Mouse (Mus musculus): ENCODE data around the gene Sbk3. TPM values are rescaled to one million over a fixed set of nuclear protein-coding genes. Genes with fewer than 3 reads are reported as not detected.
"Not testable (repeated sequence)": the region's sequence is repeated elsewhere in the genome, so short reads cannot be mapped to it uniquely, and the experiment has no call there.

Gene Sbk3
- 0.27 and 0.33 TPM in 2 replicates for polyA plus RNA-seq (2015; fragmentation: Nextera tagmentation; extraction: Ambion mirVana)

DNA sequence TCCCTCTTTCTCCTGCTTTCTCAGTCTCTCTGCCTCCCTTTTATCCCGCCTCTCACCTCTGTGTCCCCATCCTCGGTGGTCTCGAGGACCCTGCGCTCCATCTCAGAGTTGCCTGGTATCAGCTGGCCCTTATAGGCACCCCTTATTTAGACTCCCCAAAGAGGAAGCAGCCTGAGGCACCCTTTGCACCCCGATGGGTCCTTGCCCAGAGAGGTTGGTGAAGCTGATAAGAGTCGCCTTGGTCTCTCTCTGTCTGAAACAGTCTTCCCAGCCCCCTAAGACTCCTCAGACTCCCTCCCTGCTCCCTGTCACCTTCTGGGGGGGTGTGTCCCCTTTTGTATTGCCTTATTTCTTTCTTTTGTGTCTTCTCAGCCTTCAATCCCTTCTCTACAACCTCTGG is at the start of gene Sbk3:
TSS of gene Sbk3 (minus strand) at position 101 of the 400 bp plus-strand sequence.
- Histone ChIP-seq H3K9ac (replicated peaks) (no peak within 1 kb of the TSS), H3K4me1 (no peaks in the 10 kb centered on the region), H3K27me3 (no peaks in the 10 kb centered on the region), H3K36me3 (no peaks in the 10 kb centered on the region), H3K27ac (replicated peaks) (no peak within 1 kb of the TSS), H3K4me2 (replicated peaks) (no peak within 1 kb of the TSS), H3K9me3 (no peaks in the 10 kb centered on the region), H3K4me3 (no peak within 1 kb of the TSS)
- 40% methylated on average over 6 of the region's 6 CpGs for WGBS
- no peak for ATAC-seq (replicated peaks)

DNA sequence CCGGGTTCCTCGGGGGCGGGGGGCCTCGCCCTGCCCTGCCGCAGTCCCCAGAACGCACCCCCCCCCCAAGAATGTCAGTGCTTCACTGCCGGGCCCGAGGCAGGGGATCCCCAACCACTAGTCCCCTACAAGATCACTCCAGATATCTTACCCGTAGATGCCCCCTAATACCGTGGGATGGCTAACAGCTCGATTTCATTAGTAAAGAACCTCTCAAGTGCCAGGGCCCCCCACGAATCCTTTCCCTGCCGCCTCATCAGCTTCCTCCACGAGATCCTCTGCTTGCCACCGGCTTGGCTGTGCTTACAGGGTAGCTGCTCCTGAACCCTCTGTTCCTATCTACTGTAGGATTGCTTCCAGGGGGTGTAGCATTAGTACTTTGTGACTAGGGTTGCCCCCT is 49.7 kb upstream of the Sbk3 start:
- peaks cover 24% of the 10 kb centered on the region for H3K4me1 ChIP-seq
- ATAC-seq (replicated peaks) = peak; percentile 64
- WGBS = 0% methylated on average over 13 of the region's 15 CpGs

DNA sequence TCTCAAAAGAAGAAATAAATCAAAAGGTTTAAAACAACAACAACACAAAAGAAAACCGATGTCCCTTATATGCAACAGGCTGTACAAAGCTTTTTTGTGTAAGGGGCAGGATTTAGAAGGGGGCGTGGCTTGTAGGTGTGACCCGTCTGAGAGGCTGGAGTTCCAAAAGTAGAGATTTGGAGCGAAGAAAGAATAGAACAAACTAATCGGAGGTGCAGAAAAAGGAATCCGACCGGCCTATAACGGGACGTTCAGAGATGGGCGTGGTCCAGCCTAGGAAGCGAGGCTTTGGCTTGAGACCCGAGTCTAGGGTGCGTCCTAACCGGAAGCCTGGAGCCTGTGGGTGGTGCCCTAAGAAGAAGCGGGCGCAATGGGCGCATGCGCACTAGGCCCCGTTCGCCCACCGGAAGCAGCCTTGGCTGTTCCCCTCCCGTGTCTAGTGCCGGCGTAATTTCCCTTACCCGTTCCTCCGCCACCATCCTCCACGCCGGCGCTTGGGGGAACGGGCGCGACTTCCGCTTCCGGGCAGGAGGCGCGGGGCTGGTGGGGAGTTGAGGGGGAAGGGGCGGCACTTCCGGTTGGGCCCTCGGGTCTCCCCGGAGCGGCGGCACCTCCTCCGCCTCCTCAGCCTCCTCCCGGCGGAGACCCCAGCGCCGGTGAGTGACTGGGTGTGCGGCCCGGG is 49.2 kb upstream of the Sbk3 start, which contains the start of the genes Zfp865 and Ccdc106:
TSS of gene Zfp865 (plus strand) at position 377 of the 682 bp plus-strand sequence.
TSS of gene Ccdc106 (plus strand) at position 554 of the 682 bp plus-strand sequence.
- Histone ChIP-seq H3K4me3 (peak within 1 kb of the TSS; percentile 72), H3K4me2 (replicated peaks) (peak within 1 kb of the TSS; percentile 76), H3K27me3 (no peaks in the 10 kb centered on the region), H3K9me3 (no peaks in the 10 kb centered on the region), H3K9ac (replicated peaks) (peak within 1 kb of the TSS; percentile 87), H3K36me3 (peaks cover 26% of the 10 kb centered on the region), H3K27ac (replicated peaks) (peak within 1 kb of the TSS; percentile 94), H3K4me1 (peaks cover 24% of the 10 kb centered on the region)
- under 1% methylated on average over 49 of the region's 49 CpGs for WGBS
- ATAC-seq (replicated peaks) = peak; percentile 92

More for the DNA sequence above, 49.7 kb upstream of the Sbk3 start:
- Histone ChIP-seq H3K27ac (replicated peaks) (peak overlapping the region; percentile 94), H3K9ac (replicated peaks) (peak overlapping the region; percentile 87), H3K4me3 (peak overlapping the region; percentile 72), H3K36me3 (peaks cover 27% of the 10 kb centered on the region), H3K27me3 (no peaks in the 10 kb centered on the region), H3K9me3 (no peaks in the 10 kb centered on the region), H3K4me2 (replicated peaks) (peak overlapping the region; percentile 76)

DNA sequence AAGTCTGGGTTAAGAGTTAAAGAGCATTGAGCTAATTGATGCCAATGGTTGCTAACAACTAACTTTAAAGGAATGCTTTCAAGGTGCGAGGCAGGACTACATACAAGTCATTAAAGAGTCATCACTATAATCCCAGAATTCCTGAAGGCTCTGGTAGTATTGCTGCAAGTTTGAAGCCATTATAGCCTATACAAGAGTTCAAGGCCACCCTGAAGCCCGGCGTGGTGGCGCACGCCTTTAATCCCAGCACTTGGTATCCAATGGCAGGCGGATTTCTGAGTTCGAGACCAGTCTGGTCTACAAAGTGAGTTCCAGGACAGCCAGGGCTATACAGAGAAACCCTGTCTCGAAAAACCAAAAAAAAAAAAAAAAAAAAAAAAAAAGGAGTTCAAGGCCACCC is 48.6 kb upstream of the Sbk3 start:
- Histone ChIP-seq H3K27ac (replicated peaks) (peak overlapping the region; percentile 94), H3K4me1 (peaks cover 24% of the 10 kb centered on the region), H3K9ac (replicated peaks) (peak overlapping the region; percentile 52; the same call in 1 of the 2 replicates), H3K4me3 (peak overlapping the region; percentile 72), H3K36me3 (peaks cover 20% of the 10 kb centered on the region), H3K4me2 (replicated peaks) (peak overlapping the region; percentile 76)
- WGBS = 24% methylated on average over 8 of the region's 8 CpGs
- not testable (repeated sequence) for H3K9me3 ChIP-seq; H3K27me3 ChIP-seq; ATAC-seq (replicated peaks)

DNA sequence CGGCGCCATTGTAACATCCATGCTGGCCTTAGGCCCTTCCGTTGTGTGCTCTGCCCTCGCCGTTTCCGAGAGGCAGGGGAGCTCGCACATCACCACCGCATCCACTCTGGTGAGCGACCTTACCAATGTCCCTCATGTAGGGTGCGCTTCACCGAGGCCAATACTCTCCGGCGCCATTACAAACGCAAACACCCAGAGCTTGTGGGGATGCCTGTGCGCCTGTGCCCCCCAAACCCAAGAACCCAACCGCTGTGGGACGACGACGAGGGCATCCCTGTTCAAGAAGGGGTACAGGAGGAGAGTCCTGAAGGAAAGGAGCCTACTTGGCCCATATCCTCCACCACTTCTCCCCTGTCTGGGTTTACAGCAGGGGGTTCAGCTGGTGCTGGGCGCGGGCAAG is 47.0 kb upstream of the Sbk3 start:
- no peak overlapping the region for H3K4me2 ChIP-seq (replicated peaks)
- H3K9ac ChIP-seq (replicated peaks) = no peak overlapping the region
- no peak overlapping the region for H3K27ac ChIP-seq (replicated peaks)
- H3K27me3 ChIP-seq = no peaks in the 10 kb centered on the region
- no peak for ATAC-seq (replicated peaks)
- H3K36me3 ChIP-seq = peaks cover 6% of the 10 kb centered on the region; the same call in 1 of the 2 replicates
- H3K4me1 ChIP-seq = peaks cover 34% of the 10 kb centered on the region
- no peaks in the 10 kb centered on the region for H3K9me3 ChIP-seq
- H3K4me3 ChIP-seq = no peak overlapping the region
- 99% methylated on average over 21 of the region's 21 CpGs for WGBS

DNA sequence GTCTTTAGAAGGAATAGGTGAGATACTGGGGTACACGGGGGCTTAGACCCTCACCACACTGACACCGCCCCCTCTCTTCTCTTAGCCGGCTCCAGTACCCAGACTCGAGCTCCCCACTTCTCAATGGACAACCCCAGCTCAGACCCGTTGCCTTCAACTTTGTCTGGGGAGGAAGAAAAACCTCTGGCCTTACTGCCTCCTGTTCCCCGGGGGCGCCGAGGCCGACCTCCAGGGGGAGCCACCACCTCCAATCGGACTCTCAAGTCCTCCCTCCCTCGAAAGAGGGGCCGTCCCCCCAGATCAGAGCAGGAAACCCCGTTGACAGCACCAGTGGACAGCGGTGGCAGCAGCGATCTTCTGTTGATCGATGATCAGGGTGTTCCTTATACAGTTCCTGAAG is 46.4 kb upstream of the Sbk3 start:
- Histone ChIP-seq H3K27me3 (no peaks in the 10 kb centered on the region), H3K9me3 (no peaks in the 10 kb centered on the region), H3K4me3 (no peak overlapping the region), H3K36me3 (peaks cover 4% of the 10 kb centered on the region), H3K27ac (replicated peaks) (no peak overlapping the region), H3K4me2 (replicated peaks) (no peak overlapping the region), H3K4me1 (peaks cover 34% of the 10 kb centered on the region), H3K9ac (replicated peaks) (no peak overlapping the region)
- WGBS = 95% methylated on average over 16 of the region's 16 CpGs
- no peak for ATAC-seq (replicated peaks)

DNA sequence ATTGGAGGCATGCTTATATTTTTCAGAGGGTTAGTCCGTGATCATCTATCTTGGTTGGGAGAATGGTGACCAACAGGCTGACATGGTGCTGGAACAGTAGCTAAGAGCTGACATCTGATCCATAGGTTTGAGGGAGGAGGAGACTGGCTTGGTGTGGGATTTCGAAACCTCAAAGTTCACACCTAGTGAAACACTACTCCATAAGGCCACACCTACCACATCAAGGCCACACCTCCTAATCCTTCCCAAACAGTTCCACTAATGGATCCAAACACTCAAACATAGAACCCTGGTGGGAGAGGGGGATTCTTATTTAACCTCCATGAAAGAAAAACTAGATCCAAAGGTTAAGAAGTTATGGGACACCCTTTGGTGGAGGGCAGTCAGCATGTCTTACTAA is 46.0 kb upstream of the Sbk3 start:
- Histone ChIP-seq H3K36me3 (peaks cover 7% of the 10 kb centered on the region), H3K27me3 (no peaks in the 10 kb centered on the region), H3K9me3 (no peaks in the 10 kb centered on the region), H3K9ac (replicated peaks) (no peak overlapping the region), H3K27ac (replicated peaks) (no peak overlapping the region), H3K4me3 (no peak overlapping the region), H3K4me2 (replicated peaks) (no peak overlapping the region), H3K4me1 (peaks cover 34% of the 10 kb centered on the region)
- 98% methylated on average over 2 of the region's 2 CpGs for WGBS
- ATAC-seq (replicated peaks) = no peak

DNA sequence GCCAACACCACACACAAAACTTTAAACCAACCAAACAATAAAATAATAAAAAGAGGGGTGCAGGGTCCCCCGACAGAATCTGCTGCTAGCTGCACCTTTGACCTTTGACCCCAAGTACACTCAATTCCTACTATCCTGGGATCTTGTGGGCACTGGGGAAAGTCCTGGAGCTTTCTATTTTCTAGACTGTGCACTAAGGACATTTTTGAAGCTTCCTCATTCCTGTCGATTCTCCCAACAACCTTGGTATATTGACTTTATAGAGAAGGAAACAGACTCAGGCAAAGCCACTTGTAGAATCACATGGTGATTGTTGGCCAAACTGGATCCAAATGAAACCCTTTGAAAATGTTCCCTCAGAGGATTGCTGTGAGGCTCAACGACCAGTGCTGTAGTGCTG is 45.1 kb upstream of the Sbk3 start:
- H3K36me3 ChIP-seq = peaks cover 16% of the 10 kb centered on the region
- H3K4me2 ChIP-seq (replicated peaks) = peak overlapping the region; percentile 61
- 65% methylated on average over 3 of the region's 3 CpGs for WGBS
- H3K4me3 ChIP-seq = peak overlapping the region; percentile 89
- ATAC-seq (replicated peaks) = no peak
- peak overlapping the region; percentile 51 for H3K9ac ChIP-seq (replicated peaks)
- peaks cover 25% of the 10 kb centered on the region for H3K4me1 ChIP-seq
- H3K27ac ChIP-seq (replicated peaks) = peak overlapping the region; percentile 99
- no peaks in the 10 kb centered on the region for H3K27me3 ChIP-seq
- no peaks in the 10 kb centered on the region for H3K9me3 ChIP-seq

DNA sequence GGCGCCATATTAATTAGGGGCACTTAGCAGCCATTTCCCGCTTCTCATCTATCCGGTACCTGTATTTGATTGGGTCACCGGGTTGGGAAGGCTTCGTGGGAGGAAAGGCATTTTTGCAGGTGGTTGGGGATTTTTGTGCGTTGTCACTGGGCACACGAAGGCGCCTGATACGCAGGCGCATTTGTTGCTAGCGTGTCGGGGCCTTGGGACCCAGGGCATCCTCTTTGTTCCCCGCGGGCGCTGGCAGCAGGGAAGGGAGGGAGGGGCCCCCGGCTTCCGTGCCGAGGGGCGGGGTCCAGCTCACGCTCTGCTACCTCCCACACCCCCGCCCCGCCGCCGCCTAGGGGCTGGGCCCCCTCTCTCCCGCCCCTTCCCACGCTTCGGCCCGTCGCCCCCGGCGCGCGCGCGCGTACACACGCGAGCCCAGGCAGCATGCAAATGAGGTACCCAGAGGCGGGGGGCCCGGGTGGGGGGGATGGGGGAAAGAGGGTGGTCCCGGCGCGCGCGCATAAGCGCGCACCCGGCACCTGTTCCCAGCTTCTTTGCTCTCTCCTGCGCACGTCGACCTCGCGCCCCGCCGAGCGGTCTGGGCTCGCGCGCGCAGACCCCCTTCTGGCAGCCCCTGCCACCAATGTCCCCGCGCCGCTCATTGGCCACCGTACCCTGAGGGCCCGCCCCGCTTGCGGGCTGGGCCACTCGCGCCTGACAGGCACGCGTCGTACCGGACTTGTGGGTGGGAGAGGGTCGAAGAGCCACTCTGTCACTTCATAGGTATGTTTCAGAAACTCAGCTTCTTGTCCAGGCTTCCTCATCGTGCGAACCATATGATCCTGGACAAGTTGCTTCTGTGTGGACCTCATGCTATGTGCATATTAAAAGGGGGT is 44.4 kb upstream of the Sbk3 start, which contains the start of gene Gm44973:
TSS of gene Gm44973 (plus strand) at position 379 of the 884 bp plus-strand sequence.
- peak within 1 kb of the TSS; percentile 99 for H3K27ac ChIP-seq (replicated peaks)
- ATAC-seq (replicated peaks) = peak; percentile 80
- no peaks in the 10 kb centered on the region for H3K9me3 ChIP-seq
- peak within 1 kb of the TSS; percentile 82 for H3K9ac ChIP-seq (replicated peaks)
- under 1% methylated on average over 70 of the region's 76 CpGs for WGBS
- peaks cover 21% of the 10 kb centered on the region for H3K4me1 ChIP-seq
- peak within 1 kb of the TSS; percentile 61 for H3K4me2 ChIP-seq (replicated peaks)
- no peaks in the 10 kb centered on the region for H3K27me3 ChIP-seq
- peaks cover 23% of the 10 kb centered on the region for H3K36me3 ChIP-seq
- peak within 1 kb of the TSS; percentile 89 for H3K4me3 ChIP-seq

DNA sequence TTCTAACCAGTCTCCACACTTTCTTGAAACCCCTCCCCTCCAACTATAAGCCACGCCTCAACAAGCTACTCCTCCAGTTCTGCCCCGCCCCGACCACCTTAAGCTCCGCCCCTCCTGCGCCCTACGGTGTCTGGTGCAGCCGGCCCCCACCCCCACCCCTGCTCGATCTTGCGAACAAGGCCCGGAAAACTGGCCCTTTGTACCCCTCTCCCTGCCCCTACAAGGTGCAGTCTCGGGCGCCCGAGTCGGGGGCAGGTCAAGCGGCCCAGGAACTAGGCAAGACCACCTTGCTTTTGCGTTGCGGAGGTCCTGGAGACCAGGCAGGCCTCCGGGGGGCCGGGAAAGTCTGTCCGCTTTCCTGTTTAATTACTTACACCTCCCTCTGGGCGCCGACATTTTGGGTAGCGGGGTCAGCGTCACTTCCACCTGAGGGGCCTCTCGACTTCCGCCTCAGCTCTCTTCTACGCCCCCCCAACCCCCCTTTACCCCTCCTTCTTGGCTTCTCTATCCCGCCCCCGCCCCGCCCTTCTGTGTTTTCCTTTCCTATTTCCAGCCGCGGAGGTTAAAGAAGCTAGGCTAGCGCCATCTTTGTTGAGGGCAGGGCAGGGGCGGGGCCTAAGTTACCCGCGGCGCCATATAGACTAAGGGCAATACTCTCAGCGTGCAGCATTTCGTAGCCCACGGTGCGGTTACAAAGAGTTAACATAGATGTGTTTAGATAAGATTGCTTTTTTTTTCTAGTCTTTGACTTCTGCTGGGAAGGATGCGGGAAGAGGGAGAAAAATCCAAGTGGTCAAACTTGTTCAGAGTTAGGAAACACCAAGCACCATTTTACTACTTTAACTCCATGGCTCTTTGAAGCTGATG is 43.5 kb upstream of the Sbk3 start, which contains the start of the genes Zfp524 and Fiz1:
TSS of gene Zfp524 (plus strand) at position 165 of the 867 bp plus-strand sequence.
TSS of gene Fiz1 (minus strand) at position 447 of the 867 bp plus-strand sequence.
- ATAC-seq (replicated peaks) = peak; percentile 86
- H3K36me3 ChIP-seq = peaks cover 31% of the 10 kb centered on the region
- peak within 1 kb of the TSS; percentile 99 for H3K27ac ChIP-seq (replicated peaks)
- H3K4me3 ChIP-seq = peak within 1 kb of the TSS; percentile 89
- peak within 1 kb of the TSS; percentile 82 for H3K9ac ChIP-seq (replicated peaks)
- H3K4me1 ChIP-seq = peaks cover 19% of the 10 kb centered on the region
- H3K9me3 ChIP-seq = no peaks in the 10 kb centered on the region
- H3K4me2 ChIP-seq (replicated peaks) = peak within 1 kb of the TSS; percentile 61
- H3K27me3 ChIP-seq = no peaks in the 10 kb centered on the region
- under 1% methylated on average over 42 of the region's 42 CpGs for WGBS
